Mouse (Mus musculus): ENCODE data around the gene Prpf38a. TPM values are rescaled to one million over a fixed set of nuclear protein-coding genes. Genes with fewer than 3 reads are reported as not detected.

Prpf38a gene
- polyA plus RNA-seq (2012; rRNA removed) (29.4 and 51.7 TPM in 2 replicates), polyA plus RNA-seq (2014; fragmentation: Nextera tagmentation; extraction: Ambion mirVana) (78.1 and 83.0 TPM in 2 replicates)

DNA sequence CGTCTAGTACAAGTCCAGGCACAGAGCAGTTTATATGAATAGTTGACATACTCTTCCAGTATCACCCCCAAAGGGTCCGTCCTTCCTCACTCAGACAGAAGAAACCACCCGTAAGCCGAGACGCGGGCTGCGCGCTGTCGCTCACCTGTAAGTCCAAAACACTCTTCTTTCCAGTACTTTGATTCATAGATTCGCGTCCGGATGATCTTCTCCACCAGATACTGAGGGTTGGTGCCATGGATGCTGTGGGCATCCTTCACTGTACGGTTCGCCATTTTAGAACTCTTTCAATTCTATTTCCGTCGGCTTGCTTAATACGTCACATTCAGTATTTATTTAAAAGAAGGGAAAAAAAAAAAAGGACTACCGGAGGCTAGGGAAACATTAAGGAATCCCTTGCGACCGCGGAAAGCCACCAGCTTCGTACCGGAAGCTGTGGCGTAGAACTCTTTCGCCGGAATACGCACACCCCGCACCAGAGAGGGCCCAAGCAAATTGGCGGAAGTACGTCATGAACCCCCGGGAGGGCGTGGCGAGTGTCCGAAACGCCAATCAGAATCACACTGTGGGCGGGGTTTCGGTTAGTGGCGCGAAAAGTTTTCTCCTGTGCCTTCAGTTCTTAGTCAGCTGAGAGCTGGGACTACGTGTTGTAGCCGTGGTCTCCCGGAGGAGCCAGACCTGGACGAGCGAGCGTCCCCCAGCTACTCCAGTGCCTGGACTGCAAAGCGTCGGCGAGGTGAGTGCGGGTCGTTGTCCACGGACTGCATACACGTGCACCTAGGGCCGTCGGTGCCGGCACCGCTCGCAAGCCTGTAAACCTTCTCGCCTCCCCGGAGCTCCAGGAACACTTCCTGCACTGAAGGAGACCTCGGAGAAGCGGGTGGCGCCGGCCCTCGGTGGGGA lies at the start of gene Prpf38a, which contains the start of gene Orc1:
TSS of gene Prpf38a (minus strand) at position 497 of the 903 bp plus-strand sequence.
TSS of gene Orc1 (plus strand) at position 584 of the 903 bp plus-strand sequence.
- Histone ChIP-seq H3K4me3 (replicated peaks; ENCODE audit: low read length) (peak within 1 kb of the TSS; percentile 55), H3K9me3 (ENCODE audit: control insufficient read depth, low read length) (no peaks in the 10 kb centered on the region), H3K9ac (ENCODE audit: low read depth, low read length, severe bottlenecking) (peak within 1 kb of the TSS; percentile 59), H3K27me3 (ENCODE audit: control insufficient read depth, insufficient read depth, low read length) (no peaks in the 10 kb centered on the region), H3K4me1 (ENCODE audit: control insufficient read depth, insufficient read depth, low read length) (peaks cover 12% of the 10 kb centered on the region), H3K4me2 (replicated peaks; ENCODE audit: low read depth, low read length, severe bottlenecking) (peak within 1 kb of the TSS; percentile 91), H3K36me3 (ENCODE audit: control insufficient read depth, insufficient read depth, low read length) (peaks cover 20% of the 10 kb centered on the region), H3K27ac (replicated peaks; ENCODE audit: low read depth, low read length) (peak within 1 kb of the TSS; percentile 58)
- peak; percentile 99 for DNase-seq (ENCODE audit: low spot score)
- peak; percentile 99 for ATAC-seq (ENCODE audit: low FRiP score, low read depth)
- no peak for TF ChIP-seq POLR2A (IDR thresholded peaks at IDR 0.05; ENCODE audit: borderline replicate concordance, extremely low read depth, insufficient read depth, insufficient read length)
- WGBS: under 1% methylated on average over 63 of the region's 64 CpGs

DNA sequence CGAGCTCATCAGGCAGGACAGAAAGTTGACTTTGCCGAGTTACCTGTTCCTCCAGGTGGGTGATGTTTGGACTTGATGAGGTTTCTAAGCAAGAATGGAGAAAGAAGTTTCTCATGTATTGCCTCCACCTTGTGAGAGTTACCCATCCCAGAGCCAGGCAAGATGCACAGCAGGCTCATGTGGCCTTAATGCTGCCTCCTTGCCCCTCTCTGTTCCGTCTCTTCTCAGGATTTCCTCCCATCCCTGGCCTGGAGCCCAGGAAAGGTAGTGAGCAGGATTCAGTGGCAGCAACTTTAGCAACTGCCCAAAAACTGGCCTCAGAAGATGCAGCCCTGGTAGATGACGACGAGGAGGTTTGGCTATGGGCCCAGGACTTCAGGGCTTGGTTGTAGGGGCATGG lies 47.9 kb upstream of the Prpf38a start:
- no peak for ATAC-seq (ENCODE audit: low FRiP score, low read depth)
- H3K9ac ChIP-seq (ENCODE audit: low read depth, low read length, severe bottlenecking): no peak overlapping the region
- no peak overlapping the region for H3K4me2 ChIP-seq (replicated peaks; ENCODE audit: low read depth, low read length, severe bottlenecking)
- 85% methylated on average over 5 of the region's 5 CpGs for WGBS
- H3K36me3 ChIP-seq (ENCODE audit: control insufficient read depth, insufficient read depth, low read length): peaks cover 81% of the 10 kb centered on the region
- no peak for TF ChIP-seq POLR2A (IDR thresholded peaks at IDR 0.05; ENCODE audit: borderline replicate concordance, extremely low read depth, insufficient read depth, insufficient read length)
- H3K9me3 ChIP-seq (ENCODE audit: control insufficient read depth, low read length): no peaks in the 10 kb centered on the region
- DNase-seq (ENCODE audit: low spot score): no peak
- H3K27me3 ChIP-seq (ENCODE audit: control insufficient read depth, insufficient read depth, low read length): no peaks in the 10 kb centered on the region
- H3K27ac ChIP-seq (replicated peaks; ENCODE audit: low read depth, low read length): no peak overlapping the region
- no peaks in the 10 kb centered on the region for H3K4me1 ChIP-seq (ENCODE audit: control insufficient read depth, insufficient read depth, low read length)
- H3K4me3 ChIP-seq (replicated peaks; ENCODE audit: low read length): no peak overlapping the region

DNA sequence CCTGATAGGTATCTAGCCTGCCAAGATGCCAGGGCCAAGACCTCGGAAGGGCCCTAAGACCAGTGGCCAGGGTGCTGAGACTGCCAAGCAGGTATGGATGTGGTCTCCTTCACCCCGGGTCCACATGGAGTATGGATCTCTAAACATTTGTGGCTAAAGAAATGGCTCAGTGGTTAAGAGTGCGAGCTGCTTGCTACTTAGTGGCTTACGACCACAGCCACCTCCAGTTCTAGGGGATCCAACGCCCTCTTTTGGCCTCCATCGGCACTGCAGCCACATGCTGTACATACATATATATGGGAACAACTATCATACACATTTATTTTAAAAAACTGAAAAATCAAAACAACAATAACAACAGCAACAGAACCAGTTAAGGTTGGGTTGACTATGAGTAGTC lies 42.4 kb upstream of the Prpf38a start:
- Histone ChIP-seq H3K27me3 (ENCODE audit: control insufficient read depth, insufficient read depth, low read length) (no peaks in the 10 kb centered on the region), H3K9ac (ENCODE audit: low read depth, low read length, severe bottlenecking) (no peak overlapping the region), H3K4me1 (ENCODE audit: control insufficient read depth, insufficient read depth, low read length) (peaks cover 12% of the 10 kb centered on the region), H3K9me3 (ENCODE audit: control insufficient read depth, low read length) (no peaks in the 10 kb centered on the region), H3K27ac (replicated peaks; ENCODE audit: low read depth, low read length) (no peak overlapping the region), H3K4me3 (replicated peaks; ENCODE audit: low read length) (no peak overlapping the region), H3K4me2 (replicated peaks; ENCODE audit: low read depth, low read length, severe bottlenecking) (no peak overlapping the region), H3K36me3 (ENCODE audit: control insufficient read depth, insufficient read depth, low read length) (peaks cover 27% of the 10 kb centered on the region)
- no peak for TF ChIP-seq POLR2A (IDR thresholded peaks at IDR 0.05; ENCODE audit: borderline replicate concordance, extremely low read depth, insufficient read depth, insufficient read length)
- ATAC-seq (ENCODE audit: low FRiP score, low read depth): no peak
- WGBS: 95% methylated on average over 6 of the region's 6 CpGs
- DNase-seq (ENCODE audit: low spot score): no peak

DNA sequence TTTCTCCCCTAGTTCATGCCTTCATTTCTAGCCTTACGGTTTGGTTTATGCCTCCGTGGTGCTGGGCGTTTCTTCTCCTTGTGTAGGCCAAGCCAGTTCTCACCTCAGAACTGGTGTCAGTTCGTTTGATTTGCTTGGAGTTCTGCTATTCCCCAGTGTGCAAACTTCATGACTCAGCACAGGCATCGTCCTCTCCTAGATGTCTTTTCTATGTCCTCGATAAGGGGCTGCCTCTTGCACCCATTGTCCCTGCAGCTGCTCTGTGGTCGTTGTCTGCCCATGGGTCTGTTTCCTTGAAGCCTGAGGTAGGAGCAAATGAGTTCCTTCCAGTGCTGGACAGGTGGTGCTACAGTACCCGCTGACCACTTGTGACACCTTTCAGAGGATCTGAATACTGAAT lies 41.4 kb upstream of the Prpf38a start:
- ATAC-seq (ENCODE audit: low FRiP score, low read depth) (no peak), DNase-seq (ENCODE audit: low spot score) (no peak)
- Histone ChIP-seq H3K4me3 (replicated peaks; ENCODE audit: low read length) (peak overlapping the region; percentile 74), H3K36me3 (ENCODE audit: control insufficient read depth, insufficient read depth, low read length) (peaks cover 20% of the 10 kb centered on the region), H3K27me3 (ENCODE audit: control insufficient read depth, insufficient read depth, low read length) (no peaks in the 10 kb centered on the region), H3K4me2 (replicated peaks; ENCODE audit: low read depth, low read length, severe bottlenecking) (peak overlapping the region; percentile 83), H3K9me3 (ENCODE audit: control insufficient read depth, low read length) (no peaks in the 10 kb centered on the region), H3K27ac (replicated peaks; ENCODE audit: low read depth, low read length) (peak overlapping the region; percentile 92), H3K9ac (ENCODE audit: low read depth, low read length, severe bottlenecking) (peak overlapping the region; percentile 87), H3K4me1 (ENCODE audit: control insufficient read depth, insufficient read depth, low read length) (peaks cover 12% of the 10 kb centered on the region)
- 16% methylated on average over 8 of the region's 8 CpGs for WGBS
- TF ChIP-seq POLR2A (IDR thresholded peaks at IDR 0.05; ENCODE audit: borderline replicate concordance, extremely low read depth, insufficient read depth, insufficient read length): no peak

DNA sequence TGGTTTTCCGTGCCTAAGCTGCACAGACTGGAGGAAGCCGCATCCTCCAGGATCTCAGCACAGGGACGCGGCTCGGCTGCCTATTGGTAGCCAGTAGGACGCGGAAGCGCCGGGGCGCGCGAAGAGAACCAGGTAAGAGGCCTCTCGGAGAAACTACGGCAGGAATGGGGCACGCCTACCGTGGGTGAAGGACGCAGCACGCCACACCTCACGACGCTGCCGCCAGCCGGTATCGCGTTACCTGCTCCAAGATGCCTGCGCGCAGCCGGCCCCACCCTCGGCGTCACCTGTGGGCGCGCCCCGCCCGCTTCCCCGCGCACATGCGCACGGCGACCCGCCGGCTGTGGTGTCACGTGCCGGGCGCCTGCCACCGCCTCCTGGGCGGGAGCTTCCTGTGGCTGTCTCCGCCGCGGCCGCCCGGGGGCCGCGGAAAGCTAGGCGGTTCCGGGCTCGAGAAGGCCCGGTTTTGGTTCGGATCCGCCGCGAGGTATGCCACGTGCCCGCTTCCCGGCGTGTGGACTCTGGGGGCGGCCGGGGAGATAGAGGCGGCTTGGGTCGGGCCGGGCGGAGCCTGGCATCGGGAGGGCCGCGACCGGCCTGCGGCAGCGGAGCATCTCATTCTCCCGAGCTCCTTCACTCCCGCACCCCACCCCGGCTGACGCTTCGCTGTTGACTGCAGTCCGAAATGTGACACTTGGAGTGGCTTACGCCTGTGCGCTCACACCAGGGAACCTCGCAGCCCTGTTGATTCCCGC lies 40.6 kb upstream of the Prpf38a start, which contains the start of gene Cc2d1b:
TSS of gene Cc2d1b (plus strand) at position 354 of the 755 bp plus-strand sequence.
- TF ChIP-seq POLR2A (IDR thresholded peaks at IDR 0.05; ENCODE audit: borderline replicate concordance, extremely low read depth, insufficient read depth, insufficient read length): peak; percentile 81; the same call in 1 of the 2 replicates
- H3K4me1 ChIP-seq (ENCODE audit: control insufficient read depth, insufficient read depth, low read length): peaks cover 12% of the 10 kb centered on the region
- peaks cover 12% of the 10 kb centered on the region for H3K36me3 ChIP-seq (ENCODE audit: control insufficient read depth, insufficient read depth, low read length)
- H3K4me2 ChIP-seq (replicated peaks; ENCODE audit: low read depth, low read length, severe bottlenecking): peak within 1 kb of the TSS; percentile 83
- peak within 1 kb of the TSS; percentile 74 for H3K4me3 ChIP-seq (replicated peaks; ENCODE audit: low read length)
- DNase-seq (ENCODE audit: low spot score) (peak; percentile 89), ATAC-seq (ENCODE audit: low FRiP score, low read depth) (peak; percentile 95)
- WGBS: under 1% methylated on average over 50 of the region's 86 CpGs
- no peaks in the 10 kb centered on the region for H3K9me3 ChIP-seq (ENCODE audit: control insufficient read depth, low read length)
- peak within 1 kb of the TSS; percentile 92 for H3K27ac ChIP-seq (replicated peaks; ENCODE audit: low read depth, low read length)
- no peaks in the 10 kb centered on the region for H3K27me3 ChIP-seq (ENCODE audit: control insufficient read depth, insufficient read depth, low read length)
- H3K9ac ChIP-seq (ENCODE audit: low read depth, low read length, severe bottlenecking): peak within 1 kb of the TSS; percentile 87
